Mouse (Mus musculus) kidney, postnatal 36 days (tissue): ENCODE results near the gene Map4k1.

ENCODE experiments used
- DNase-seq, 2 experiments: peaks; one replicate each; pipeline ENCODE4 v3.0.0; 2021 to 2022; ENCODE audit warnings: mixed read lengths in 2 of 2

The Map4k1 gene

GRCm38 (mm10) chr7:28981651-28982273 is at the start of gene Map4k1, which contains the start of gene Eif3k:
Gene Map4k1 (plus strand): TSS chr7:28982050.
Gene Eif3k (minus strand): TSS chr7:28981864.
- DNase-seq = peak; percentile 98 to 99

GRCm38 (mm10) chr7:28932421-28933041 is 49.3 kb upstream of the Map4k1 start:
- peak in 1 of 2 experiments; percentile 88 for DNase-seq

GRCm38 (mm10) chr7:28933825-28934224 is 48.0 kb upstream of the Map4k1 start:
- no peak for DNase-seq

- DNase-seq = peak in 1 of 2 experiments; percentile 58
Observed at GRCm38 (mm10) chr7:28936787-28937186, 45.1 kb upstream of the Map4k1 start.

- DNase-seq = no peak
Observed at GRCm38 (mm10) chr7:28938654-28939053, 43.2 kb upstream of the Map4k1 start.

GRCm38 (mm10) chr7:28939418-28940183 is 42.2 kb upstream of the Map4k1 start:
- DNase-seq = peak; percentile 69 to 83

GRCm38 (mm10) chr7:28941129-28941528 is 40.7 kb upstream of the Map4k1 start:
- DNase-seq = no peak

- peak; percentile 58 to 74 for DNase-seq
Observed at GRCm38 (mm10) chr7:28941542-28941941, 40.3 kb upstream of the Map4k1 start.

- DNase-seq = no peak
Observed at GRCm38 (mm10) chr7:28943451-28944180, 38.2 kb upstream of the Map4k1 start.

GRCm38 (mm10) chr7:28944756-28945415 is 37.0 kb upstream of the Map4k1 start:
- no peak for DNase-seq

- peak; percentile 55 to 66 for DNase-seq
Observed at GRCm38 (mm10) chr7:28945416-28946270, 36.2 kb upstream of the Map4k1 start.

GRCm38 (mm10) chr7:28946271-28946610 is 35.6 kb upstream of the Map4k1 start:
- no peak for DNase-seq

GRCm38 (mm10) chr7:28948746-28949145 is 33.1 kb upstream of the Map4k1 start:
- DNase-seq = no peak

- no peak for DNase-seq
Observed at GRCm38 (mm10) chr7:28949298-28949697, 32.6 kb upstream of the Map4k1 start.

GRCm38 (mm10) chr7:28950346-28951037 is 31.4 kb upstream of the Map4k1 start:
- no peak for DNase-seq

- DNase-seq = no peak
Observed at GRCm38 (mm10) chr7:28951764-28952163, 30.1 kb upstream of the Map4k1 start.

- DNase-seq = no peak
Observed at GRCm38 (mm10) chr7:28952786-28953185, 29.1 kb upstream of the Map4k1 start.

- no peak for DNase-seq
Observed at GRCm38 (mm10) chr7:28953476-28954376, 28.1 kb upstream of the Map4k1 start.

GRCm38 (mm10) chr7:28954773-28955172 is 27.1 kb upstream of the Map4k1 start:
- no peak for DNase-seq
